Mouse (Mus musculus) intestine, embryonic 15.5 days (tissue): ENCODE measurements around the gene Hes5. TPM values are rescaled to one million over a fixed set of nuclear protein-coding genes. Genes with fewer than 3 reads are reported as not detected.

ENCODE experiments used
- ATAC-seq: fragments of 200-750 bp; cut with Nextera tagmentation; 2 replicates; pipeline ENCODE4 v1.8.0; 2017; ENCODE audit warnings: moderate TSS enrichment, moderate library complexity
- H3K27ac ChIP-seq: fragments of 300-500 bp; sonication (generic); 2 replicates; pipeline ENCODE4 v1.5.1; 2015; ENCODE audit warnings: mild to moderate bottlenecking, inconsistent platforms
- H3K27me3 ChIP-seq: fragments of 300-500 bp; sonication (generic); replicated peaks from 2 replicates; pipeline ENCODE4 v1.6.1; 2015; ENCODE audit warnings: inconsistent platforms
- H3K36me3 ChIP-seq: fragments of 300-500 bp; sonication (generic); 2 replicates; pipeline ENCODE4 v1.6.1; 2015; ENCODE audit warnings: inconsistent platforms
- H3K4me1 ChIP-seq: fragments of 300-500 bp; sonication (generic); replicated peaks from 2 replicates; pipeline ENCODE4 v1.6.1; 2015; ENCODE audit warnings: inconsistent platforms
- H3K4me2 ChIP-seq: fragments of 300-500 bp; sonication (generic); replicated peaks from 2 replicates; pipeline ENCODE4 v1.6.1; 2015; ENCODE audit warnings: mild to moderate bottlenecking, inconsistent platforms
- H3K4me3 ChIP-seq: fragments of 300-500 bp; sonication (generic); replicated peaks from 2 replicates; pipeline ENCODE4 v1.5.1; 2015; ENCODE audit warnings: inconsistent platforms
- H3K9ac ChIP-seq: fragments of 300-500 bp; sonication (generic); 2 replicates; pipeline ENCODE4 v1.6.1; 2015; ENCODE audit warnings: inconsistent platforms
- H3K9me3 ChIP-seq: fragments of 300-500 bp; sonication (generic); 2 replicates; pipeline ENCODE4 v1.6.1; 2016; ENCODE audit warnings: inconsistent platforms
- WGBS: fragments of 180-500 bp; shearing (Covaris S2); methylation state at CpG from one replicate; pipeline ENCODE4 v1.1.7; 2015; 5-methylcytosine and 5-hydroxymethylcytosine counted together
- polyA plus RNA-seq: library from polyadenylated mRNA; unstranded; fragments of >200 nt; fragmentation: Nextera tagmentation; extraction: Ambion mirVana; gene quantifications from 2 replicates; pipeline ENCODE4 v1.2.1, GENCODE M21; 2015

Gene Hes5
- polyA plus RNA-seq, 1 experiment from 2014 or later: 2.5 TPM

GRCm38 (mm10) chr4:154961226-154961738, 559 bp downstream of the Hes5 start:
- H3K27ac ChIP-seq: no peak overlapping the region
- H3K36me3 ChIP-seq: no peaks in the 10 kb centered on the region; the same call in 1 of the 2 replicates
- 2% methylated on average over 47 of the region's 47 CpGs for WGBS
- ATAC-seq: no peak
- peak overlapping the region; percentile 38 for H3K9ac ChIP-seq
- peaks cover 51% of the 10 kb centered on the region for H3K4me1 ChIP-seq
- peak overlapping the region; percentile 43 for H3K4me3 ChIP-seq
- H3K4me2 ChIP-seq: peak overlapping the region; percentile 79
- H3K9me3 ChIP-seq: no peaks in the 10 kb centered on the region
- H3K27me3 ChIP-seq: peaks cover 71% of the 10 kb centered on the region

- Histone ChIP-seq H3K9ac (no peak overlapping the region), H3K4me1 (peaks cover 51% of the 10 kb centered on the region), H3K27me3 (peaks cover 67% of the 10 kb centered on the region), H3K9me3 (no peaks in the 10 kb centered on the region), H3K27ac (no peak overlapping the region), H3K4me2 (peak overlapping the region; percentile 79), H3K36me3 (no peaks in the 10 kb centered on the region; the same call in 1 of the 2 replicates), H3K4me3 (peak overlapping the region; percentile 43; the same call in 1 of the 2 replicates)
- ATAC-seq: no peak
- WGBS: 23% methylated on average over 13 of the region's 13 CpGs
Measured at GRCm38 (mm10) chr4:154961911-154962310, 1.2 kb downstream of the Hes5 start.

- Histone ChIP-seq H3K27ac (no peak overlapping the region), H3K36me3 (no peaks in the 10 kb centered on the region; the same call in 1 of the 2 replicates), H3K4me2 (peak overlapping the region; percentile 74; the same call in 1 of the 2 replicates), H3K4me1 (peaks cover 49% of the 10 kb centered on the region), H3K9ac (no peak overlapping the region), H3K9me3 (no peaks in the 10 kb centered on the region), H3K27me3 (peaks cover 59% of the 10 kb centered on the region), H3K4me3 (no peak overlapping the region)
- 77% methylated on average over 7 of the region's 7 CpGs for whole genome bisulfite sequencing
- no peak for ATAC-seq
Measured at GRCm38 (mm10) chr4:154962683-154963082, 2.0 kb downstream of the Hes5 start.

GRCm38 (mm10) chr4:154963190-154963836, 2.6 kb downstream of the Hes5 start:
- ATAC-seq: no peak
- peak overlapping the region; percentile 79; the same call in 1 of the 2 replicates for H3K9ac ChIP-seq

GRCm38 (mm10) chr4:154963901-154964580, 3.3 kb downstream of the Hes5 start, which contains the start of gene Pank4:
Gene Pank4 (plus strand): TSS chr4:154964123.
- ATAC-seq: peak; percentile 96
- H3K27ac ChIP-seq: peak within 1 kb of the TSS; percentile 91
- peak within 1 kb of the TSS; percentile 79 for H3K9ac ChIP-seq
- H3K36me3 ChIP-seq: peaks cover 1% of the 10 kb centered on the region
- no peaks in the 10 kb centered on the region for H3K9me3 ChIP-seq
- under 1% methylated on average over 65 of the region's 66 CpGs for WGBS
- peak within 1 kb of the TSS; percentile 90 for H3K4me3 ChIP-seq
- peaks cover 42% of the 10 kb centered on the region for H3K4me1 ChIP-seq
- peaks cover 47% of the 10 kb centered on the region for H3K27me3 ChIP-seq
- peak within 1 kb of the TSS; percentile 74 for H3K4me2 ChIP-seq

More at GRCm38 (mm10) chr4:154963190-154963836, 2.6 kb downstream of the Hes5 start:
- H3K27ac ChIP-seq: no peak overlapping the region
- peaks cover 44% of the 10 kb centered on the region for H3K4me1 ChIP-seq
- H3K36me3 ChIP-seq: no peaks in the 10 kb centered on the region; the same call in 1 of the 2 replicates
- H3K9me3 ChIP-seq: no peaks in the 10 kb centered on the region
- peak overlapping the region; percentile 90 for H3K4me3 ChIP-seq
- H3K4me2 ChIP-seq: peak overlapping the region; percentile 74
- H3K27me3 ChIP-seq: peaks cover 54% of the 10 kb centered on the region
- WGBS: 41% methylated on average over 11 of the region's 11 CpGs

- Histone ChIP-seq H3K4me1 (peaks cover 42% of the 10 kb centered on the region), H3K9me3 (no peaks in the 10 kb centered on the region), H3K27ac (peak overlapping the region; percentile 91), H3K4me3 (peak overlapping the region; percentile 90), H3K27me3 (peaks cover 40% of the 10 kb centered on the region), H3K36me3 (peaks cover 8% of the 10 kb centered on the region), H3K9ac (peak overlapping the region; percentile 79), H3K4me2 (peak overlapping the region; percentile 74)
- under 1% methylated on average over 36 of the region's 36 CpGs for WGBS
- ATAC-seq: 0 out of 2 replicates have a peak, but pooled peaks have one; percentile 0
Measured at GRCm38 (mm10) chr4:154964581-154965235, 4.0 kb downstream of the Hes5 start.

- no peak for ATAC-seq
- Histone ChIP-seq H3K9ac (no peak overlapping the region), H3K36me3 (peaks cover 19% of the 10 kb centered on the region), H3K9me3 (no peaks in the 10 kb centered on the region), H3K27ac (no peak overlapping the region), H3K4me2 (no peak overlapping the region), H3K27me3 (peaks cover 29% of the 10 kb centered on the region), H3K4me1 (peaks cover 36% of the 10 kb centered on the region), H3K4me3 (no peak overlapping the region)
- 77% methylated on average over 3 of the region's 3 CpGs for WGBS
Measured at GRCm38 (mm10) chr4:154965856-154966255, 5.1 kb downstream of the Hes5 start.

GRCm38 (mm10) chr4:154967173-154967572, 6.5 kb downstream of the Hes5 start:
- 69% methylated on average over 5 of the region's 5 CpGs for WGBS

GRCm38 (mm10) chr4:154972546-154972945, 11.8 kb downstream of the Hes5 start:
- H3K9ac ChIP-seq: no peak overlapping the region
- H3K4me3 ChIP-seq: no peak overlapping the region
- no peaks in the 10 kb centered on the region for H3K4me1 ChIP-seq
- H3K9me3 ChIP-seq: no peaks in the 10 kb centered on the region
- no peak overlapping the region for H3K4me2 ChIP-seq
- ATAC-seq: no peak
- no peak overlapping the region for H3K27ac ChIP-seq
- H3K36me3 ChIP-seq: peaks cover 80% of the 10 kb centered on the region
- H3K27me3 ChIP-seq: no peaks in the 10 kb centered on the region
- WGBS: 93% methylated on average over 12 of the region's 12 CpGs

More at GRCm38 (mm10) chr4:154967173-154967572, 6.5 kb downstream of the Hes5 start:
- H3K4me1 ChIP-seq: peaks cover 24% of the 10 kb centered on the region
- H3K4me2 ChIP-seq: no peak overlapping the region
- H3K27ac ChIP-seq: no peak overlapping the region
- ATAC-seq: no peak
- H3K27me3 ChIP-seq: peaks cover 16% of the 10 kb centered on the region
- H3K36me3 ChIP-seq: peaks cover 33% of the 10 kb centered on the region
- H3K9me3 ChIP-seq: no peaks in the 10 kb centered on the region
- H3K4me3 ChIP-seq: no peak overlapping the region
- H3K9ac ChIP-seq: no peak overlapping the region

GRCm38 (mm10) chr4:154974163-154974611, 13.5 kb downstream of the Hes5 start:
- no peak for ATAC-seq
- 85% methylated on average over 11 of the region's 11 CpGs for WGBS
- H3K36me3 ChIP-seq: peaks cover 91% of the 10 kb centered on the region
- no peak overlapping the region for H3K9ac ChIP-seq
- no peak overlapping the region for H3K27ac ChIP-seq
- no peaks in the 10 kb centered on the region for H3K9me3 ChIP-seq
- H3K4me2 ChIP-seq: no peak overlapping the region
- H3K4me1 ChIP-seq: no peaks in the 10 kb centered on the region
- H3K27me3 ChIP-seq: no peaks in the 10 kb centered on the region
- H3K4me3 ChIP-seq: no peak overlapping the region

- H3K36me3 ChIP-seq: peaks cover 53% of the 10 kb centered on the region
- H3K4me2 ChIP-seq: no peak overlapping the region
- no peak overlapping the region for H3K9ac ChIP-seq
- H3K4me1 ChIP-seq: peaks cover 22% of the 10 kb centered on the region
- no peak overlapping the region for H3K27ac ChIP-seq
- H3K27me3 ChIP-seq: no peaks in the 10 kb centered on the region; the same call in 1 of the 2 replicates
- H3K4me3 ChIP-seq: no peak overlapping the region
- ATAC-seq: no peak
- 88% methylated on average over 4 of the region's 4 CpGs for WGBS
- H3K9me3 ChIP-seq: no peaks in the 10 kb centered on the region
Measured at GRCm38 (mm10) chr4:154980110-154980509, 19.4 kb downstream of the Hes5 start.

- Histone ChIP-seq H3K9ac (no peak overlapping the region), H3K36me3 (peaks cover 45% of the 10 kb centered on the region), H3K9me3 (no peaks in the 10 kb centered on the region), H3K4me1 (peaks cover 28% of the 10 kb centered on the region), H3K27me3 (no peaks in the 10 kb centered on the region; the same call in 1 of the 2 replicates), H3K4me3 (no peak overlapping the region), H3K4me2 (no peak overlapping the region), H3K27ac (no peak overlapping the region)
- ATAC-seq: no peak
- WGBS: 85% methylated on average over 6 of the region's 6 CpGs
Measured at GRCm38 (mm10) chr4:154981076-154981475, 20.4 kb downstream of the Hes5 start.
